Mouse (Mus musculus) limb, embryonic 14.5 days (tissue): ENCODE measurements around the gene Nav2. TPM values are rescaled to one million over a fixed set of nuclear protein-coding genes. Genes with fewer than 3 reads are reported as not detected.

ENCODE experiments used
- ATAC-seq: fragments of 200-750 bp; cut with Nextera tagmentation; 2 replicates; pipeline ENCODE4 v1.8.0; 2017; ENCODE audit warnings: low read depth, moderate number of reproducible peaks, moderate TSS enrichment; ENCODE audit not compliant: low FRiP score
- DNase-seq: peaks from one replicate; pipeline ENCODE4 v3.0.0-alpha.2; 2015; ENCODE audit warnings: low spot score
- H3K27ac ChIP-seq: fragments of 300-500 bp; sonication (generic); replicated peaks from 2 replicates; pipeline ENCODE4 v1.5.1; 2014; ENCODE audit warnings: low read depth, mild to moderate bottlenecking, low read length, moderate library complexity, mixed read lengths
- H3K27me3 ChIP-seq: fragments of 300-500 bp; sonication (generic); 2 replicates; pipeline ENCODE4 v1.6.1; 2014; ENCODE audit warnings: low read length, mixed read lengths; ENCODE audit not compliant: control insufficient read depth, insufficient read depth
- H3K36me3 ChIP-seq: fragments of 300-500 bp; sonication (generic); 2 replicates; pipeline ENCODE4 v1.6.1; 2014; ENCODE audit warnings: mild to moderate bottlenecking, low read length, moderate library complexity, mixed read lengths; ENCODE audit not compliant: control insufficient read depth, insufficient read depth
- H3K4me1 ChIP-seq: fragments of 300-500 bp; sonication (generic); 2 replicates; pipeline ENCODE4 v1.6.1; 2014; ENCODE audit warnings: antibody characterized with exemption, low read length, mixed read lengths; ENCODE audit not compliant: control insufficient read depth, insufficient read depth
- H3K4me2 ChIP-seq: fragments of 300-500 bp; sonication (generic); replicated peaks from 2 replicates; pipeline ENCODE4 v1.6.1; 2014; ENCODE audit warnings: low read depth, mild to moderate bottlenecking, low read length, moderate library complexity; ENCODE audit not compliant: severe bottlenecking
- H3K4me3 ChIP-seq: fragments of 300-500 bp; sonication (generic); replicated peaks from 2 replicates; pipeline ENCODE4 v1.5.1; 2014; ENCODE audit warnings: low read length
- H3K9ac ChIP-seq: fragments of 300-500 bp; sonication (generic); 2 replicates; pipeline ENCODE4 v1.6.1; 2014; ENCODE audit warnings: mild to moderate bottlenecking, low read depth, low read length, moderate library complexity; ENCODE audit not compliant: severe bottlenecking
- H3K9me3 ChIP-seq: fragments of 300-500 bp; sonication (generic); 2 replicates; pipeline ENCODE4 v1.6.1; 2016; ENCODE audit warnings: low read length; ENCODE audit not compliant: control insufficient read depth
- POLR2A ChIP-seq: fragments of 200-500 bp; IDR thresholded peaks from 2 replicates; pipeline ENCODE4 v1.8.0; 2012; ENCODE audit warnings: inconsistent platforms, mild to moderate bottlenecking, moderate library complexity, borderline replicate concordance; ENCODE audit not compliant: insufficient read depth, insufficient read length; ENCODE audit errors: extremely low read depth
- WGBS: fragments of 180-500 bp; shearing (Covaris S2); extraction: QIAGEN DNeasy Blood & Tissue Kit; methylation state at CpG from one replicate; pipeline ENCODE4 v1.1.7; 2014; 5-methylcytosine and 5-hydroxymethylcytosine counted together
- polyA plus RNA-seq, 2 experiments: library from polyadenylated mRNA; depleted of rRNA in 1 of 2; stranded (reverse) in 1 of 2; unstranded in 1 of 2; fragments of >200 nt; fragmentation: Nextera tagmentation in 1 of 2; extraction: Ambion mirVana in 1 of 2; gene quantifications; 2 replicates each; pipeline versions ENCODE4 v1.2.1 to v1.2.3; 2012 to 2014

The Nav2 gene
- polyA plus RNA-seq, 2 experiments = 15.8 to 16.8 TPM

GRCm38 (mm10) chr7:49558895-49559294 is 650.4 kb downstream of the Nav2 start:
- H3K4me1 ChIP-seq = peaks cover 43% of the 10 kb centered on the region
- no peak overlapping the region for H3K4me3 ChIP-seq
- no peaks in the 10 kb centered on the region for H3K27me3 ChIP-seq
- peaks cover 10% of the 10 kb centered on the region; the same call in 1 of the 2 replicates for H3K36me3 ChIP-seq
- ATAC-seq = peak; percentile 58; the same call in 1 of the 2 replicates
- no peak for TF ChIP-seq POLR2A
- H3K4me2 ChIP-seq = peak overlapping the region; percentile 21; the same call in 1 of the 2 replicates
- peak; percentile 79 for DNase-seq
- no peaks in the 10 kb centered on the region for H3K9me3 ChIP-seq
- H3K9ac ChIP-seq = no peak overlapping the region
- H3K27ac ChIP-seq = peak overlapping the region; percentile 9; the same call in 1 of the 2 replicates
- 71% methylated on average over 5 of the region's 5 CpGs for WGBS

GRCm38 (mm10) chr7:49560012-49560411 is 651.5 kb downstream of the Nav2 start:
- no peak overlapping the region for H3K4me3 ChIP-seq
- no peak for DNase-seq
- H3K9ac ChIP-seq = no peak overlapping the region
- no peak overlapping the region for H3K4me2 ChIP-seq
- no peak overlapping the region for H3K27ac ChIP-seq
- H3K4me1 ChIP-seq = peaks cover 36% of the 10 kb centered on the region
- H3K36me3 ChIP-seq = peaks cover 18% of the 10 kb centered on the region
- no peaks in the 10 kb centered on the region for H3K9me3 ChIP-seq
- H3K27me3 ChIP-seq = no peaks in the 10 kb centered on the region
- no peak for ATAC-seq
- WGBS = 49% methylated on average over 4 of the region's 4 CpGs
- no peak for TF ChIP-seq POLR2A

- Histone ChIP-seq H3K9me3 (no peaks in the 10 kb centered on the region), H3K27ac (no peak overlapping the region), H3K4me3 (no peak overlapping the region), H3K27me3 (no peaks in the 10 kb centered on the region), H3K9ac (no peak overlapping the region), H3K36me3 (peaks cover 23% of the 10 kb centered on the region), H3K4me1 (peaks cover 28% of the 10 kb centered on the region), H3K4me2 (no peak overlapping the region)
- 69% methylated on average over 4 of the region's 4 CpGs for WGBS
- DNase-seq = no peak
- ATAC-seq = no peak
- TF ChIP-seq POLR2A = no peak
Observed at GRCm38 (mm10) chr7:49562404-49562803, 653.9 kb downstream of the Nav2 start.

DNA sequence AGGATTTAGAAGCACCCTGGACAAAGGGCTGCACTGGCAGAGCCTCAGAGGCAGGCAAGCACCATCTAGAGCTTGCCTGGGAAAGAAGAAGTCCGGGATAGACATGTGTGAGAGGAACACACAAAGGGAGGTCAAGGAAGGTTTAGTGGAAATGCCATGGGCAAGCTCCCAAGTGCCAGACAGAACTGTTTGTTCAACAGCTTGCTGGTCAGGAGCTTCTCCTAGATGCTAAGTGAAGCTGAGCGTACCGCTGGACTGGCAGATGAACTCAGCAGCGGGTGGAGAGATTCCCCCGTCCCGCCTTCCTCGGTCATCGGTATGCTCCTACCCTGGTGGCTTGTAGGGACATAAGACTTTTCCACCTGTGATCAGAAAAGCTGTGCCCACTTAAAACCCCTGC is 654.3 kb downstream of the Nav2 start:
- ATAC-seq = no peak
- Histone ChIP-seq H3K4me2 (no peak overlapping the region), H3K9me3 (no peaks in the 10 kb centered on the region), H3K27ac (no peak overlapping the region), H3K9ac (no peak overlapping the region), H3K27me3 (no peaks in the 10 kb centered on the region), H3K4me1 (peaks cover 28% of the 10 kb centered on the region), H3K36me3 (peaks cover 24% of the 10 kb centered on the region), H3K4me3 (no peak overlapping the region)
- DNase-seq = no peak
- TF ChIP-seq POLR2A = no peak
- WGBS = 84% methylated on average over 8 of the region's 8 CpGs

GRCm38 (mm10) chr7:49565084-49565483 is 656.6 kb downstream of the Nav2 start:
- Histone ChIP-seq H3K27ac (no peak overlapping the region), H3K9ac (no peak overlapping the region), H3K36me3 (peaks cover 24% of the 10 kb centered on the region), H3K4me3 (no peak overlapping the region), H3K4me1 (peaks cover 11% of the 10 kb centered on the region; the same call in 1 of the 2 replicates), H3K4me2 (no peak overlapping the region), H3K27me3 (no peaks in the 10 kb centered on the region), H3K9me3 (no peaks in the 10 kb centered on the region)
- ATAC-seq (no peak), DNase-seq (no peak)
- TF ChIP-seq POLR2A = no peak
- 82% methylated on average over 11 of the region's 11 CpGs for WGBS

DNA sequence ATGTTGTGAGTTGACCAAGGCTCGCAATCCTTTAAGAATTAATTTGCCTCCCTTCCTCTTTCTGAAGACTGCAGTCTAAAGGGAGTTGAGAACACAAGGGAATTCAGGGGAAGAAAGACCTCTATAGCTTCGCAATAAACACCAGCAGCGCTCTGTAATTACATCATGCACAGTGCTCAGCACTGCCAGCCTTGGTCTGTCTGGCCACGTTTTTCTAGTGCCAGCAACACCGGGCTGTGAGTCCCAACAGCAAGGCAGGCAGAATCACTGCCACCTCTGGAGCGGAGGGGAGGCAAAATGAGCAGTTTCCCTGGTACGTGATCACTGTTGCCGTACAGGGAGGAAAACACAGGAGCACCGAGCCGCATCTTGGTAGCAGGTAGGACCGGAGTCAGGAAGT is 657.3 kb downstream of the Nav2 start:
- no peak overlapping the region for H3K9ac ChIP-seq
- H3K4me3 ChIP-seq = no peak overlapping the region
- no peak for TF ChIP-seq POLR2A
- H3K4me1 ChIP-seq = peaks cover 11% of the 10 kb centered on the region; the same call in 1 of the 2 replicates
- H3K9me3 ChIP-seq = no peaks in the 10 kb centered on the region
- WGBS = 72% methylated on average over 11 of the region's 11 CpGs
- no peak overlapping the region for H3K27ac ChIP-seq
- peaks cover 24% of the 10 kb centered on the region for H3K36me3 ChIP-seq
- no peak overlapping the region for H3K4me2 ChIP-seq
- DNase-seq (no peak), ATAC-seq (no peak)
- no peaks in the 10 kb centered on the region for H3K27me3 ChIP-seq
